Comparison of ENCODE assay signal across 8 mouse cellular contexts in genomic region chrX:123102806-123103205, GRCm38 (mm10). TPM values are rescaled to one million over a fixed set of nuclear protein-coding genes. Genes with fewer than 3 reads are reported as not detected.
A peak's percentile ranks its signal among the peaks of the same experiment; 100 is the strongest.
DNase-seq lines count a peak whose midpoint lies in the region; ATAC-seq and TF ChIP-seq lines count a peak whose summit lies in the region.
"Not testable (repeated sequence)": the region's sequence is repeated elsewhere in the genome, so short reads cannot be mapped to it uniquely, and the experiment has no call there.

No protein-coding gene starts in this region.

- not testable (repeated sequence) for DNase-seq in heart, postnatal 0 days (ENCODE audit: low spot score)
- peak; percentile 27 for DNase-seq in liver, adult 2 months (ENCODE audit: extremely low read depth, low read depth, low spot score)
- peak; percentile 6 for DNase-seq in lung, postnatal 36 days

- not testable (repeated sequence) for H3K79me2 ChIP-seq in liver, adult 2 months (ENCODE audit: control insufficient read depth, insufficient read depth, low read length)

- H3K4me1 ChIP-seq in cortical plate, adult 2 months (ENCODE audit: control insufficient read depth, insufficient read depth, low read length); forebrain, embryonic 13.5 days; heart, postnatal 0 days (ENCODE audit: control insufficient read depth, insufficient read depth); kidney, embryonic 14.5 days (ENCODE audit: control insufficient read depth, insufficient read depth, low read length); liver, adult 2 months (ENCODE audit: control insufficient read depth, insufficient read depth, low read length); neural tube, embryonic 14.5 days (ENCODE audit: control insufficient read depth, insufficient read depth, low read length): not testable (repeated sequence)

- not testable (repeated sequence) for H3K36me3 ChIP-seq in forebrain, embryonic 13.5 days (ENCODE audit: poor library complexity, severe bottlenecking); heart, postnatal 0 days (replicated peaks; ENCODE audit: control insufficient read depth, insufficient read depth, low read length); kidney, embryonic 14.5 days (ENCODE audit: control insufficient read depth, insufficient read depth, low read length); liver, adult 2 months (ENCODE audit: control insufficient read depth, insufficient read depth, low read length); neural tube, embryonic 14.5 days (ENCODE audit: control insufficient read depth, insufficient read depth, low read length)

- not testable (repeated sequence) for TF ChIP-seq EP300 in heart, postnatal 0 days (IDR thresholded peaks at IDR 0.05; ENCODE audit: low read depth)

- WGBS in forebrain, embryonic 13.5 days, result 18% methylated on average over 5 of the region's 5 CpGs
- 16% methylated on average over 5 of the region's 5 CpGs for WGBS in heart, postnatal 0 days
- WGBS in kidney, embryonic 14.5 days, result 29% methylated on average over 5 of the region's 5 CpGs
- WGBS in liver, adult 2 months, result 6% methylated on average over 5 of the region's 5 CpGs
- WGBS in neural tube, embryonic 14.5 days, result 11% methylated on average over 5 of the region's 5 CpGs

- ATAC-seq in CD4-positive, CD25-positive, alpha-beta regulatory T cell, adult 4 months, result peak; percentile 16
- ATAC-seq in forebrain, embryonic 13.5 days, result peak; percentile 39; the same call in 1 of the 2 replicates
- ATAC-seq in heart, postnatal 0 days (ENCODE audit: insufficient read depth, low read depth); kidney, embryonic 14.5 days (ENCODE audit: low FRiP score, low TSS enrichment): not testable (repeated sequence)
- ATAC-seq in neural tube, embryonic 14.5 days (ENCODE audit: low read depth), result peak; percentile 44; the same call in 1 of the 2 replicates

- H3K4me2 ChIP-seq in forebrain, embryonic 13.5 days, result peak overlapping the region; percentile 54
- peak overlapping the region; percentile 58 for H3K4me2 ChIP-seq in heart, postnatal 0 days (ENCODE audit: low read depth, low read length)
- H3K4me2 ChIP-seq in kidney, embryonic 14.5 days (replicated peaks; ENCODE audit: low read depth, low read length), result peak overlapping the region; percentile 22; the same call in 1 of the 2 replicates
- peak overlapping the region; percentile 16 for H3K4me2 ChIP-seq in neural tube, embryonic 14.5 days (ENCODE audit: low read depth, low read length)

- not testable (repeated sequence) for H3K27me3 ChIP-seq in forebrain, embryonic 13.5 days; heart, postnatal 0 days (ENCODE audit: control insufficient read depth, insufficient read depth, low read length); kidney, embryonic 14.5 days (ENCODE audit: control insufficient read depth, insufficient read depth, low read length); liver, adult 2 months (ENCODE audit: control insufficient read depth, insufficient read depth, low read length); neural tube, embryonic 14.5 days (ENCODE audit: control insufficient read depth, insufficient read depth, low read length)

- H3K9me3 ChIP-seq in forebrain, embryonic 13.5 days (replicated peaks); heart, postnatal 0 days (replicated peaks; ENCODE audit: control insufficient read depth, low read length); kidney, embryonic 14.5 days (ENCODE audit: control insufficient read depth, low read length); neural tube, embryonic 14.5 days (ENCODE audit: control insufficient read depth, low read length): not testable (repeated sequence)

- peak overlapping the region; percentile 70 for H3K9ac ChIP-seq in forebrain, embryonic 13.5 days
- H3K9ac ChIP-seq in heart, postnatal 0 days (replicated peaks; ENCODE audit: low read depth, low read length), result peak overlapping the region; percentile 48; the same call in 1 of the 2 replicates
- peak overlapping the region; percentile 65; the same call in 1 of the 2 replicates for H3K9ac ChIP-seq in kidney, embryonic 14.5 days (ENCODE audit: low read depth, low read length)
- H3K9ac ChIP-seq in liver, adult 2 months (ENCODE audit: low read depth, low read length), result peak overlapping the region; percentile 76
- H3K9ac ChIP-seq in neural tube, embryonic 14.5 days (replicated peaks; ENCODE audit: low read depth, low read length), result peak overlapping the region; percentile 70

- peak overlapping the region; percentile 51 for H3K27ac ChIP-seq in cortical plate, adult 2 months (ENCODE audit: insufficient read depth, low read length)
- peak overlapping the region; percentile 95 for H3K27ac ChIP-seq in forebrain, embryonic 13.5 days
- H3K27ac ChIP-seq in heart, postnatal 0 days (ENCODE audit: low read depth), result peak overlapping the region; percentile 94
- peak overlapping the region; percentile 89; the same call in 1 of the 2 replicates for H3K27ac ChIP-seq in kidney, embryonic 14.5 days (ENCODE audit: low read depth, low read length)
- H3K27ac ChIP-seq in liver, adult 2 months (replicated peaks; ENCODE audit: insufficient read depth, low read depth, low read length), result peak overlapping the region; percentile 59; the same call in 1 of the 2 replicates
- H3K27ac ChIP-seq in neural tube, embryonic 14.5 days (ENCODE audit: low read depth, low read length), result peak overlapping the region; percentile 94

- peak overlapping the region; percentile 64 for H3K4me3 ChIP-seq in cortical plate, adult 2 months (ENCODE audit: insufficient read depth, low read length)
- H3K4me3 ChIP-seq in forebrain, embryonic 13.5 days, result peak overlapping the region; percentile 54
- peak overlapping the region; percentile 65 for H3K4me3 ChIP-seq in heart, postnatal 0 days (ENCODE audit: low read depth, low read length)
- H3K4me3 ChIP-seq in kidney, embryonic 14.5 days (ENCODE audit: low read length), result peak overlapping the region; percentile 48
- H3K4me3 ChIP-seq in liver, adult 2 months (ENCODE audit: insufficient read depth, low read depth, low read length), result peak overlapping the region; percentile 67
- H3K4me3 ChIP-seq in neural tube, embryonic 14.5 days (ENCODE audit: low read depth, low read length), result peak overlapping the region; percentile 52

- TF ChIP-seq POLR2A in cortical plate, adult 2 months (IDR thresholded peaks at IDR 0.05; ENCODE audit: extremely low read depth, insufficient read depth, low read length); liver, adult 2 months (IDR thresholded peaks at IDR 0.05; ENCODE audit: extremely low read depth, insufficient read depth, low read length): not testable (repeated sequence)

- not testable (repeated sequence) for TF ChIP-seq CTCF in cortical plate, adult 2 months (IDR thresholded peaks at IDR 0.05; ENCODE audit: extremely low read depth, insufficient read depth, low read length); heart, postnatal 0 days (IDR thresholded peaks at IDR 0.05; ENCODE audit: low read depth); liver, adult 2 months (IDR thresholded peaks at IDR 0.05; ENCODE audit: low read depth, low read length)

RNA-seq across cellular contexts. Expression of gene Cldn34c1, which starts 0.5 kb away (rescaled TPM):
- 1 to 10 TPM; 1.1 to 1.6 TPM for polyA plus RNA-seq in CD4-positive, CD25-positive, alpha-beta regulatory T cell, adult 4 months (2017; shearing (Covaris generic))
- polyA plus RNA-seq in cortical plate, adult 2 months (2012; rRNA removed), result 4.9 and 6.0 TPM in 2 replicates
- 31.9 and 35.5 TPM in 2 replicates for polyA plus RNA-seq in forebrain, embryonic 13.5 days (2015; fragmentation: Nextera tagmentation; extraction: Ambion mirVana)
- 3.2 and 5.0 TPM in 2 replicates for total RNA-seq in heart, postnatal 0 days (2014; rRNA removed; ENCODE audit: low replicate concordance)
- 9.7 and 10.5 TPM in 2 replicates for polyA plus RNA-seq in heart, postnatal 0 days (2015; fragmentation: Nextera tagmentation; extraction: Ambion mirVana)
- 14.0 and 20.2 TPM in 2 replicates for polyA plus RNA-seq in kidney, embryonic 14.5 days (2014; fragmentation: Nextera tagmentation; extraction: Ambion mirVana)
- total RNA-seq in liver, adult 2 months (2014; rRNA removed), result 1.6 and 2.2 TPM in 2 replicates
- 0.62 and 0.75 TPM in 2 replicates for polyA plus RNA-seq in liver, adult 2 months (2012; rRNA removed)
- polyA plus RNA-seq in neural tube, embryonic 14.5 days (2014; fragmentation: Nextera tagmentation; extraction: Ambion mirVana), result 40.3 and 43.1 TPM in 2 replicates
